Mouse (Mus musculus): ENCODE results near the gene Pfn1. TPM values are rescaled to one million over a fixed set of nuclear protein-coding genes. Genes with fewer than 3 reads are reported as not detected.

Gene Pfn1
- polyA plus RNA-seq, 1 experiment from 2014 or later = 977 TPM

DNA sequence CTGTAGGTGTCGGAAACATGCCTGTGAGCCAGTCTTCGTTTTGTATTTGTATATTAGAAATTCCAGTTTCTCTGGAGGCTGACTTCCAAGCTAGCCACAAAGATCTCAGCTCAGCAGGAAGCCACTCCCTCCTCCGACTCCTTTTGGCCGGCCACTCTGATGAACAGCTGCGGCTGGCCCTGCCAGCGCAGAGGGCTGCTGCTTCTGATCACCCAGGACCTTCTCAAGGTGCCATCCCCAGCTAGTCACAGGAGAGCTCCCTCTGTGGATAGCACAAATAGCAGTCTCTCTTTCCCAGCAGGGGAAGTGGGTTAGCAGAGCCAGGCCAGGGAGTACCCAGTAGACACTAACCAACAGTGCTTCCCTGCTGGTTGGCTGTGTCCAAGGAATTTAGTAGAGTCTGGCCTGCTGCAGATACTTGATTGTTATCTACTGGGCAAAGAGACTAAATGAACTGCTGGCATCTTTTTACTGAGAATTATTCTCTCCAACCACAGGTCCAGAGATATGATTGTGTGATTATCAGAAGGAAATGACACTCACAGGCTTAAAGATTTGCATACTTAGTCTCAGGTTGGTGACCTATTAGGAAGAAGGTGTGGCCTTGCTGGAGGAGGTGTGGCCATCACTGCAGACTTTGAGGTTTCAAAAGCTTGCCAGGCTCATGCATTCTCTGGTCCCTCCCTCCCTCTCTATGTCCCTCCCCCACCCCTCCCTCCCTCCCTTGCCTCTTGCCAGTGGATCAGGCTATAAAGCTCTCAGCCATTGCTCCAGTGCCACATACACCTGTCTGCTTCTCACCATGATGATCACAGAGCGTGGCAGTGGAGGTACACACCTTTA, 32.3 kb downstream of the Pfn1 start:
- Histone ChIP-seq H3K4me3 (no peak overlapping the region), H3K4me2 (no peak overlapping the region), H3K27me3 (no peaks in the 10 kb centered on the region), H3K4me1 (no peaks in the 10 kb centered on the region), H3K27ac (no peak overlapping the region), H3K9ac (no peak overlapping the region; the same call in 1 of the 2 replicates), H3K36me3 (ENCODE audit: poor library complexity, severe bottlenecking) (no peaks in the 10 kb centered on the region), H3K9me3 (replicated peaks) (no peaks in the 10 kb centered on the region)
- ATAC-seq = no peak
- 45% methylated on average over 7 of the region's 7 CpGs for WGBS

DNA sequence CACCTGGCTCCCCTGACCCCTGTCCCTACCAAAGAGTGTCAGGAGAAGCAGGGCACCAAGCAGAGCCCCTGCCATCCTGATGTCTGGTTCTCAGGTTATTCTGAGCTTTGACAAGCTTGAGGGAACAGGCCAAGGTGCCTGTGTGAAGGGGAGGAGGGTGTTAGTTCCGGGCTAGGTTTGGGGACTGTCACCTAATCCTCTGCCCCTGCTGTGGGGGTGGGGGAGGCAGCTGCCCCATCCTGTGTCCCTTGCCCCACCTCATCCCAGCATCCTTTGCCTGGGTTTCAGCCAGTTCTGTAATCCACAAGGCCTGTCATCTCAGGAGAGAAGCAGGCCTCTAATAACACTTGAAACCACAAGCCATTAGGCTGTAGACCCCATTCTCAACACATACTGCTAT, 35.3 kb downstream of the Pfn1 start, which contains the start of gene Chrne:
TSS of gene Chrne (minus strand) at position 116 of the 400 bp plus-strand sequence.
- Histone ChIP-seq H3K9ac (no peak within 1 kb of the TSS), H3K36me3 (ENCODE audit: poor library complexity, severe bottlenecking) (no peaks in the 10 kb centered on the region), H3K27ac (no peak within 1 kb of the TSS), H3K9me3 (replicated peaks) (no peaks in the 10 kb centered on the region), H3K4me2 (no peak within 1 kb of the TSS), H3K4me1 (peaks cover 8% of the 10 kb centered on the region), H3K27me3 (peaks cover 12% of the 10 kb centered on the region; the same call in 1 of the 2 replicates), H3K4me3 (no peak within 1 kb of the TSS)
- no peak for ATAC-seq
- WGBS = 60% methylated on average over 1 of the region's 1 CpGs

DNA sequence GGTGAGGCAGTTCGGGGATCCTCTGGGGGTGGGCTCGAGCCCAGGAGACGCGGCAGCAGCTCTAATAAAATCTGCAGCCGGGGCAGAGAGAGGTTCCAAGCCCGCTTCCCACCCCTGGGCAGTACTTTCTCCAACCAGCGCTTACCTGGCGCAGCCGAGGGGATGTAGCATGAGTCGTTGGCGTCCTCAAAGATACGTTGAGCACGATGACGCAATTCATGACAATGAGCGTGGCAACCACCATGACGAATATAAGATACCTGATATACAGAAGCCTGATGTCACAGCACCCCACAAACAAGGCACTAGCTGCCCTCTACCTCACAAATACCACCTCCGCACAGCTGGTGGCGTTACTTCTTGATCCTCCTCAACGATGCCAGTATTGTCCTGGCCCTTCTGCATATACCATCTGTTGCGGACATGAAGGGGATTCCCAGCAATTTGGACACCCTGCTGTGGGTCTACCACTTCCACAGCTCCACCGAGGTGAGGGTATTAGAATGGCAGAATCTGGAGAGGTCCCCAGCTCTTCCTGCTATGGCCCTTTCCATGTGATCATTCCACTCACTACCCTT, 38.8 kb downstream of the Pfn1 start, which contains the start of gene 4930544D05Rik:
TSS of gene 4930544D05Rik (plus strand) at position 333 of the 578 bp plus-strand sequence.
- Histone ChIP-seq H3K36me3 (ENCODE audit: poor library complexity, severe bottlenecking) (peaks cover 34% of the 10 kb centered on the region), H3K9ac (peak within 1 kb of the TSS; percentile 51), H3K27me3 (peaks cover 12% of the 10 kb centered on the region; the same call in 1 of the 2 replicates), H3K4me1 (peaks cover 8% of the 10 kb centered on the region), H3K4me3 (peak within 1 kb of the TSS; percentile 29), H3K27ac (no peak within 1 kb of the TSS), H3K9me3 (replicated peaks) (no peaks in the 10 kb centered on the region), H3K4me2 (peak within 1 kb of the TSS; percentile 61)
- 14% methylated on average over 21 of the region's 21 CpGs for WGBS
- ATAC-seq = no peak

DNA sequence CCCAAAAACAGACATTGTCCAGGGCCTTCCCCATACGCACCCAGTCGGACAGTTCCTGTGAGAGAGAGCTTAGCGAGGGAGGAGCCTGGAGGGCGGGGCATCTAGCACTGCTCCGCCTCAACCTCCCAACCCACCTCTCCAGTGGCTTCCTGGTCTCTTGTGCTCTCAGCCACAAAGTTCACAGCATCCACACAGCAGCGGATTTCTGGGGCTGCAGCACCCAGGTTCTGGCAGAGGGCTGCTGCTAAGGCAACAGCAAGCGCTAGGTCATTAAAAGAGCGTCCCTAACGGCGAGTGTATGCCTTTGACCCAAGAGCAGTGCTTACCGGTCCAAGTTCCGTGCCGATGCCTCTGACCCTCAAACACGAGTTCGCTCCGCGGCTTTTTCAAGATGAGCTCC, 39.4 kb downstream of the Pfn1 start:
- Histone ChIP-seq H3K27me3 (peaks cover 12% of the 10 kb centered on the region; the same call in 1 of the 2 replicates), H3K9me3 (replicated peaks) (no peaks in the 10 kb centered on the region), H3K4me1 (peaks cover 8% of the 10 kb centered on the region), H3K27ac (no peak overlapping the region), H3K36me3 (ENCODE audit: poor library complexity, severe bottlenecking) (peaks cover 39% of the 10 kb centered on the region), H3K9ac (peak overlapping the region; percentile 51), H3K4me3 (peak overlapping the region; percentile 29), H3K4me2 (peak overlapping the region; percentile 61)
- 3% methylated on average over 17 of the region's 17 CpGs for WGBS
- ATAC-seq = peak; percentile 51; the same call in 1 of the 2 replicates

DNA sequence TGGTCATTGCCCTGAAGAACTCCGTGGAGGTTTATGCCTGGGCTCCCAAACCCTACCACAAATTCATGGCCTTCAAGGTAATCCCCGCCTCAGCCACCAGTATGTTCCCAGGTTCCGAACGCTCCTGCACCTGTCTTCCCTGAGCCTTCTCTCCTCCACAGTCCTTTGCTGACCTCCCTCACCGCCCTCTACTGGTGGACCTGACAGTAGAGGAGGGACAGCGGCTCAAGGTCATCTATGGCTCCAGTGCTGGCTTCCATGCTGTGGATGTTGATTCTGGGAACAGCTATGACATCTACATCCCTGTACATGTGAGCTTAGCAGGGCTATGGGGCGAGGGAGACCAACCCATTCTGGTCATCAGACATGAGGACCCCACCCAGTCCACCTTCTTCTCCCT, 41.9 kb downstream of the Pfn1 start:
- Histone ChIP-seq H3K4me2 (no peak overlapping the region), H3K4me3 (no peak overlapping the region), H3K4me1 (peaks cover 8% of the 10 kb centered on the region), H3K36me3 (ENCODE audit: poor library complexity, severe bottlenecking) (peaks cover 65% of the 10 kb centered on the region), H3K27me3 (peaks cover 12% of the 10 kb centered on the region; the same call in 1 of the 2 replicates), H3K9me3 (replicated peaks) (no peaks in the 10 kb centered on the region), H3K9ac (no peak overlapping the region), H3K27ac (no peak overlapping the region)
- no peak for ATAC-seq
- WGBS = 80% methylated on average over 7 of the region's 7 CpGs

DNA sequence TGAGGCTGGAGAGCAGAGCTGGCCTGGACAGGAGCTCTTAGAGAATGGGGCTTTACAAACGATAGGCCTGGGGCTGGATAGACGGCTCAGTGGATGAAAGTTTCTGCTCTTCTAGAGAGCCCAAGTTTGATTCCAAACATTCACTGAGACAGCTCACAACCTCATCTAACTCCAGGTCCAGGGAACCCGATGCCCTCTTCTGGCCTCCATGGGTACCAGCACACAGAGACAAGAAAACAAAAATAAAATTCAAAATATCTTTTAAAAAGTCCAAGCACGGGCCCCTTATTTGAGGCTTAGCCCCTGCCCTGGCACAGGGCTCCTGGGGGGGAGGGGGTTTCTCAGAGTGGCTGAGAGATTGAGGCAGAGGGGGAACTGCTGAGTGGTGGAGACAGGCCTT, 43.7 kb downstream of the Pfn1 start:
- Histone ChIP-seq H3K4me1 (peaks cover 8% of the 10 kb centered on the region), H3K27me3 (peaks cover 4% of the 10 kb centered on the region; the same call in 1 of the 2 replicates), H3K9me3 (replicated peaks) (no peaks in the 10 kb centered on the region), H3K27ac (no peak overlapping the region), H3K9ac (no peak overlapping the region), H3K4me3 (no peak overlapping the region), H3K36me3 (ENCODE audit: poor library complexity, severe bottlenecking) (peaks cover 82% of the 10 kb centered on the region), H3K4me2 (no peak overlapping the region)
- ATAC-seq = no peak
- WGBS = 84% methylated on average over 4 of the region's 4 CpGs

DNA sequence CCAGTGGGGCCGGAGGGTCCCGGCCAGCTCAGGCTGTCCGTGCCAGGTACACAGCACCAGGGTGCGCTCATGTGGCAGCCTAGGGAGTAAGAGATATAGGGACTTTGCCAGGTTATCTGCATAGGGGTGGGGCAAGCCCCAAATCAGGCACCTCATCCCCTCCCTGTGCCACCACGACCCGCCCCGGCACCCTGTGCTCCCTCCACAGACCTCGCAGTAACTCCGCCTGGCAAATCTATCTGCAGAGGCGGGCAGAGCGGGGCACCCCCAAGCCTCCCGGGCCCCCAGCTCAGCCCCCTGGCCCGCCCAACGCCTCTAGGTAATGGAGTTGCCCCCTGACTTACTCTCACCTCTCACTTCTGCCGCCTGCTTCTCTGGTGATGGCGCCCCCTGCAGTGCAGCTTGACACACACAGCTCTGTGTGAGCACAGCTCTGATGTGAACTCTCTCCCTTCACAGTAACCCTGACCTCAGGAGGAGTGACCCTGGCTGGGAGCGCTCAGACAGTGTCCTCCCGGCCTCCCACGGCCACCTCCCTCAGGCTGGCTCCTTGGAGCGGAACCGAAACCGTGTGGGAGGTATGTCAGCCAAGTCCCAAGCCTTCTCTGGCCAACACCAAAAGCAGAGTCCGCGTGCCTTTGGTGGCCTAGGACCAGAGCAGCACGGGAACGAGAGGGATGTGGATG, 45.9 kb downstream of the Pfn1 start:
- 92% methylated on average over 26 of the region's 26 CpGs for WGBS
- H3K27ac ChIP-seq = no peak overlapping the region
- no peak overlapping the region for H3K4me3 ChIP-seq
- no peaks in the 10 kb centered on the region for H3K4me1 ChIP-seq
- peaks cover 98% of the 10 kb centered on the region for H3K36me3 ChIP-seq (ENCODE audit: poor library complexity, severe bottlenecking)
- no peak overlapping the region for H3K4me2 ChIP-seq
- H3K9ac ChIP-seq = no peak overlapping the region
- no peaks in the 10 kb centered on the region for H3K27me3 ChIP-seq
- no peaks in the 10 kb centered on the region for H3K9me3 ChIP-seq (replicated peaks)
- no peak for ATAC-seq

DNA sequence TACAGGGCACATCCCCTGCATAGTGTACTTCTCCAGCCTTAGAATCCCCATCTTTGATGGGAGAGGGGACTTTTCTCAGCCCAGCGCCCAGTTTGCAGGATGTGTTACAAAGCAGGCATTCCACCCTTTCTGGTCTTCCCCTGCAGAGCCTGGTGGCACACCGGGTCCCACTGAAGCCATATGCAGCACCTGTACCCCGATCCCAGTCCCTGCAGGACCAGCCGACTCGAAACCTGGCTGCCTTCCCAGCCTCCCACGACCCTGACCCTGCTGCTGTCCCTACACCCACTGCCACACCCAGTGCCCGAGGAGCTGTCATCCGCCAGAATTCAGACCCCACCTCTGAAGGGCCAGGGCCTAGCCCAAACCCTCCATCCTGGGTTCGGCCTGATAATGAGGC, 46.8 kb downstream of the Pfn1 start:
- no peak overlapping the region for H3K27ac ChIP-seq
- 87% methylated on average over 9 of the region's 9 CpGs for WGBS
- no peak overlapping the region for H3K4me2 ChIP-seq
- no peak overlapping the region for H3K4me3 ChIP-seq
- no peaks in the 10 kb centered on the region for H3K27me3 ChIP-seq
- no peak for ATAC-seq
- H3K9ac ChIP-seq = no peak overlapping the region
- H3K9me3 ChIP-seq (replicated peaks) = no peaks in the 10 kb centered on the region
- peaks cover 97% of the 10 kb centered on the region for H3K36me3 ChIP-seq (ENCODE audit: poor library complexity, severe bottlenecking)
- H3K4me1 ChIP-seq = no peaks in the 10 kb centered on the region

DNA sequence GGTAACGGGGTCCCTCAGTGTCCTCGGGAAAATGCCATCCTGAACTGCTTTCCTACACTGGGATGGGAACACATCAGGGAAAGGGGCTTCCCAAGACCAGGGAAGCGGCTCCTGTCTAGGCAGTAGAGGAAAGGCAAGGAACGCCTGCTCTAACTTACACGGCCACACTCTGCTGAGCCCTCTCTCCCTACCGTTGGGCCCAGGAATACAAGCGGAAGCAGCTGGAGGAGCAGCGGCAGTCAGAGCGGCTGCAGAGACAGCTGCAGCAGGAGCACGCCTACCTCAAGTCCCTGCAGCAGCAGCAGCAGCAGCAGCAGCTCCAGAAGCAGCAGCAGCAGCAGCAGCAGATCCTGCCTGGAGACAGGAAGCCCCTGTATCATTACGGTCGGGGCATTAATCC, 47.7 kb downstream of the Pfn1 start:
- H3K27ac ChIP-seq = no peak overlapping the region
- no peak overlapping the region for H3K9ac ChIP-seq
- H3K36me3 ChIP-seq (ENCODE audit: poor library complexity, severe bottlenecking) = peaks cover 98% of the 10 kb centered on the region
- WGBS = 79% methylated on average over 12 of the region's 12 CpGs
- no peak overlapping the region for H3K4me3 ChIP-seq
- H3K9me3 ChIP-seq (replicated peaks) = no peaks in the 10 kb centered on the region
- no peak for ATAC-seq
- no peaks in the 10 kb centered on the region for H3K27me3 ChIP-seq
- no peak overlapping the region for H3K4me2 ChIP-seq
- no peaks in the 10 kb centered on the region for H3K4me1 ChIP-seq

DNA sequence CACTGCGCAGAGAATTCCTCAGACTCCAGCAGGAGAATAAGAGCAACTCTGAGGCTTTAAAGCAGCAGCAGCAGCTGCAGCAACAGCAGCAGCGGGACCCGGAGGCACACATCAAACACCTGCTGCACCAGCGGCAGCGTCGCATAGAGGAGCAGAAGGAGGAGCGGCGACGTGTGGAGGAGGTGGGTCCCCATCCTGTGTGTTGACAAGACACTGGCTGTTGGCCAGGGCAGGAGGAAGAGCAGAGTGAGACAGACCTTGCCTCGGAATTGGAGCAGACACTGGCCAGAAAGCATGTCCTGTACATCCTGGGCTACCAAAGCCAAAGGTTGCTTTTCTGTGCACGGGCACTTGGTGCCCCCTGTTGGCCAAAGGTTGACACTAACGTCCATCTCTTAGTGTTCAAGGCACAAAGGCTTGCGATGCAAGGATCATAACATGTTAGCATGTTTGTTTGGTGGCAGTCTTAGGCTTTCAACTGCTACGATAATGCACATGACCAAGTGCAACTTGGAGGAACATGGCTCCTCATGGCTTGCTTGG, 49.3 kb downstream of the Pfn1 start:
- no peak for ATAC-seq
- 61% methylated on average over 14 of the region's 14 CpGs for WGBS
- H3K4me1 ChIP-seq = no peaks in the 10 kb centered on the region
- H3K27ac ChIP-seq = peak overlapping the region; percentile 31; the same call in 1 of the 2 replicates
- no peak overlapping the region for H3K4me3 ChIP-seq
- H3K36me3 ChIP-seq (ENCODE audit: poor library complexity, severe bottlenecking) = peaks cover 86% of the 10 kb centered on the region
- H3K9ac ChIP-seq = no peak overlapping the region
- no peaks in the 10 kb centered on the region for H3K27me3 ChIP-seq
- no peak overlapping the region for H3K4me2 ChIP-seq
- no peaks in the 10 kb centered on the region for H3K9me3 ChIP-seq (replicated peaks)
